Mouse (Mus musculus): ENCODE measurements around the gene Fmo3. TPM values are rescaled to one million over a fixed set of nuclear protein-coding genes. Genes with fewer than 3 reads are reported as not detected.

Fmo3 gene
- not detected in 2 replicates for polyA plus RNA-seq (2014; fragmentation: Nextera tagmentation; extraction: Ambion mirVana)

DNA sequence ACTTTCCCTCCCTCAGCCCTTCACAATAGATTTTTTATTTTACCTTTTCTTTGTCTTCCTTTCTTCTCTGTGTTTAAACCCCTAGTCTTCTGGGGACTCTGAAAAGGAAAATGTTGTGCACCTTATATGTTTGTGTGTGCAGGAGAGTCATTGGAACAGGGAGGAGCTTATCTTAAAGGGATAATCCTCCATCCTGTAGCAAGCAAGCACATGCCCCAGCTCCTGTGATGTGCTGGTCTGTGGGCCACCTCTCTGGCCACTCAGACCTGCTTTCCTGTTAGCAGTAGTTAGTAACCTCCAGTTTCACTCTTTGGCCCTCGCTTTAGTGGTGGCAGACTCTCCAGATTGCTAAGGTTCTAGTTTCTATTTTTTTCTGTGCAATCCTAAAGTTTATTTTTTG, at the start of gene Fmo3:
Gene Fmo3, minus strand, starts transcription at position 101 of the 400 bp plus-strand sequence.
- no peak within 1 kb of the TSS for H3K4me3 ChIP-seq (ENCODE audit: low read length)
- no peaks in the 10 kb centered on the region for H3K9me3 ChIP-seq (ENCODE audit: control insufficient read depth, low read length)
- H3K27me3 ChIP-seq (ENCODE audit: control insufficient read depth, insufficient read depth, low read length), result no peaks in the 10 kb centered on the region
- H3K36me3 ChIP-seq (ENCODE audit: control insufficient read depth, insufficient read depth, low read length), result no peaks in the 10 kb centered on the region
- no peak within 1 kb of the TSS for H3K4me2 ChIP-seq (replicated peaks; ENCODE audit: low read depth, low read length)
- 93% methylated on average over 1 of the region's 1 CpGs for WGBS
- no peak for ATAC-seq (ENCODE audit: low FRiP score, low TSS enrichment)
- H3K9ac ChIP-seq (ENCODE audit: low read depth, low read length), result no peak within 1 kb of the TSS
- no peak within 1 kb of the TSS for H3K27ac ChIP-seq (ENCODE audit: low read depth, low read length)
- no peaks in the 10 kb centered on the region for H3K4me1 ChIP-seq (ENCODE audit: control insufficient read depth, insufficient read depth, low read length)

DNA sequence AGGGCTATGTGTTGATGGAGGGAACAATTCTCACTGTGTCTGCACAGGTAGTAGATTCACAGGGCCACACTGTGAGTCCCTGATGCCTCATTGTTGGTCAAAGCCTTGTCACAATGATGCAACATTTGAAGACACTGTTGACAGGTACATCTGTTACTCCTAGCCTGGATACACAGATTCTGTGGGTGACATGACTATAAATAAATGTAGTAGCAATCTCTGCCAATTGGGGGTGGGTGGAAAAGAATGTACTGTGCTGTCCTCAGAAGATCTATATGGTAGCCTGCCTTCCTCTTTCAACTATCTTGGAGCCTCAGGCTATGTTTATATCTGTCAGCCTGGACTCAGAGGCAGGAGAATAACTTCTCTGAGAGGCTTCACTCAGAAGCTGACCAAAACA, 38.7 kb upstream of the Fmo3 start:
- Histone ChIP-seq H3K9me3 (ENCODE audit: control insufficient read depth, low read length) (no peaks in the 10 kb centered on the region), H3K9ac (ENCODE audit: low read depth, low read length) (no peak overlapping the region), H3K4me3 (ENCODE audit: low read length) (no peak overlapping the region), H3K4me1 (ENCODE audit: control insufficient read depth, insufficient read depth, low read length) (no peaks in the 10 kb centered on the region), H3K4me2 (replicated peaks; ENCODE audit: low read depth, low read length) (no peak overlapping the region), H3K27me3 (ENCODE audit: control insufficient read depth, insufficient read depth, low read length) (no peaks in the 10 kb centered on the region), H3K36me3 (ENCODE audit: control insufficient read depth, insufficient read depth, low read length) (no peaks in the 10 kb centered on the region), H3K27ac (ENCODE audit: low read depth, low read length) (no peak overlapping the region)
- ATAC-seq (ENCODE audit: low FRiP score, low TSS enrichment), result no peak

DNA sequence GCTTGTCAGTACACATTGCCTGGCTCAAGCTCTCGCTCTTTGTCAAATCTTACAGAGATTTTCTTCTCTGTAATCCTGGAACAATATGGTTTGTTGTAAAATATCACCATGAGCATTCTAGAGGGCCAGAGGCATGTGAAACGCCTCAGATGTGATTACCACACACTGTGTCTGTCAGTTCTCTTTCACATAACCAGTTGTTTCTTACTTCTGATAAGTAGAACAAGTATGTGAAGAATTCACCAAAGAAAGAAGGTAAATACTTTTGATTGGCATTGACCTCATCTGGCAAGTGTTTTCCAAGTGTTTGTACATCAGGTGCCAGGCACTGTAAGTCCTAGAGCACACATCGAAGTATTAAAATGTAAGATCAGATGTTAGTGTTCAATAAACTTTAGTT, 24.9 kb upstream of the Fmo3 start:
- H3K36me3 ChIP-seq (ENCODE audit: control insufficient read depth, insufficient read depth, low read length), result no peaks in the 10 kb centered on the region
- WGBS, result 81% methylated on average over 3 of the region's 3 CpGs
- H3K27ac ChIP-seq (ENCODE audit: low read depth, low read length), result no peak overlapping the region
- ATAC-seq (ENCODE audit: low FRiP score, low TSS enrichment), result no peak
- no peaks in the 10 kb centered on the region for H3K9me3 ChIP-seq (ENCODE audit: control insufficient read depth, low read length)
- H3K27me3 ChIP-seq (ENCODE audit: control insufficient read depth, insufficient read depth, low read length), result no peaks in the 10 kb centered on the region
- H3K4me2 ChIP-seq (replicated peaks; ENCODE audit: low read depth, low read length), result no peak overlapping the region
- no peak overlapping the region for H3K9ac ChIP-seq (ENCODE audit: low read depth, low read length)
- no peaks in the 10 kb centered on the region for H3K4me1 ChIP-seq (ENCODE audit: control insufficient read depth, insufficient read depth, low read length)
- no peak overlapping the region for H3K4me3 ChIP-seq (ENCODE audit: low read length)

DNA sequence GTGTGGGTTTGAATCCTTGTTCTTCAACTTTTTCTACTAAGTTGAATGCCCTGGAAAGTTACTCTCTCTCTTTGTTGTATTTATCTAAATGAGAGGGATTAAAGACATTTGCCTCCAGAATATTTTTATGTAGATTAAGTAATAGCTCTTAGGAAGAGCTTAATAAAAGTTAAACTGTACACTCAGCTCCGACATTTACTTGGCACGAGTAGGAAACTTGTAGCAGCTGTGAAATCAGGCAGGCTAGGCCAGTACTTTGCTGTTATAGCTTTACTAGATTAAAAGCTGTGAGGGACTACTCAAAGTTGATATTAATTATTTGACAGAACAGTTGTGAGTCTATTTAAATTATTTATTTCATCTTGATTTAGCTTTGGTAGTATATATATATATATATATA, 19.2 kb upstream of the Fmo3 start:
- no peak for ATAC-seq (ENCODE audit: low FRiP score, low TSS enrichment)
- no peaks in the 10 kb centered on the region for H3K27me3 ChIP-seq (ENCODE audit: control insufficient read depth, insufficient read depth, low read length)
- WGBS, result 84% methylated on average over 2 of the region's 2 CpGs
- no peaks in the 10 kb centered on the region for H3K9me3 ChIP-seq (ENCODE audit: control insufficient read depth, low read length)
- H3K9ac ChIP-seq (ENCODE audit: low read depth, low read length), result no peak overlapping the region
- H3K4me1 ChIP-seq (ENCODE audit: control insufficient read depth, insufficient read depth, low read length), result no peaks in the 10 kb centered on the region
- H3K36me3 ChIP-seq (ENCODE audit: control insufficient read depth, insufficient read depth, low read length), result no peaks in the 10 kb centered on the region
- no peak overlapping the region for H3K4me3 ChIP-seq (ENCODE audit: low read length)
- H3K27ac ChIP-seq (ENCODE audit: low read depth, low read length), result no peak overlapping the region
- H3K4me2 ChIP-seq (replicated peaks; ENCODE audit: low read depth, low read length), result no peak overlapping the region

DNA sequence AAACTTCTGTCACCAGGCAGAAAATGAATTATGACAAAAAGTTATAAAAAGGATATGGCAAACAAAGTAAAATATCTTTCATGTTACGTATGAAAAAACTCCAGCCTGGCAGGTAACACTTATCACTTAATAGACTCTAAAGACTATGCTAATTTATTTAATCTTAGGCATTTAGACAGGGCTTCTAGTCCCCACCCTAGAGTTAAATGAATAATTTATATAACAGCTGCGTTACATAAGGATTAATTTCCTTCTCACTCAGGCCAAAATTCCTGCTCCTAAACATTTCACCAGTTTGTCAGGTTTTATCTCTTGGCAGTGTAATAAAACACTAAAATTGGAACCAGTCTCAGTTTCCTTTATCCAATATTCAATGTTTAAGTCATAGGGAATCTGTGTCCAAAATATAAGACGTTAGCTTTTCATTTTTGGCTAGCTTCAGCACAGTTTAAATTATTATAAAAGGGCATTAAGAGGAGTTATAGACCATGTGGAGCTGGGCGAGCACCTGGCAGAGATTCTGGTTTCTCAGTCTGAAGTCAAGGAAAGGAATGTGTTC, 17.0 kb upstream of the Fmo3 start:
- ATAC-seq (ENCODE audit: low FRiP score, low TSS enrichment), result no peak
- Histone ChIP-seq H3K9ac (ENCODE audit: low read depth, low read length) (no peak overlapping the region), H3K27me3 (ENCODE audit: control insufficient read depth, insufficient read depth, low read length) (no peaks in the 10 kb centered on the region), H3K4me1 (ENCODE audit: control insufficient read depth, insufficient read depth, low read length) (no peaks in the 10 kb centered on the region), H3K36me3 (ENCODE audit: control insufficient read depth, insufficient read depth, low read length) (no peaks in the 10 kb centered on the region), H3K4me2 (replicated peaks; ENCODE audit: low read depth, low read length) (no peak overlapping the region), H3K9me3 (ENCODE audit: control insufficient read depth, low read length) (no peaks in the 10 kb centered on the region), H3K27ac (ENCODE audit: low read depth, low read length) (no peak overlapping the region), H3K4me3 (ENCODE audit: low read length) (no peak overlapping the region)
- 65% methylated on average over 4 of the region's 4 CpGs for WGBS

DNA sequence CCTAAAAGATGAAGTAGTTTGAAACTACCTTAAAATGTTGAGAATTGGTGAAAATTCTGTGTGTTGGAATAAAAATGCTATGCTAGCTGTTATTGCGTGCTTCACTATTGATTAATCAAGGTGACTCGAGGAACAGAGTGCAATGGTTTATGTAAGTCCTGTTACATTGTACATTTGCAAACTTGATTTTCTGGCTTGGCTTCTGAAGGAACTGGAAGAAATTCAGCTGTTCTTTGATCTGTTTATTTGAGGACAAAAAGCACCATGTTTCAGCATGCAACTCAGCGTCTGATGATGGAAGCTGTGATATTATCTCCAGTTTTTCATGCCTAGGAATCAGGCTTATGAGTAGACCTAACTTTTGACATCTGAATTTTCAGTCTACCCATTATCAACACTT, 3.2 kb upstream of the Fmo3 start:
- Histone ChIP-seq H3K36me3 (ENCODE audit: control insufficient read depth, insufficient read depth, low read length) (no peaks in the 10 kb centered on the region), H3K27me3 (ENCODE audit: control insufficient read depth, insufficient read depth, low read length) (no peaks in the 10 kb centered on the region), H3K27ac (ENCODE audit: low read depth, low read length) (no peak overlapping the region), H3K4me1 (ENCODE audit: control insufficient read depth, insufficient read depth, low read length) (no peaks in the 10 kb centered on the region), H3K4me3 (ENCODE audit: low read length) (no peak overlapping the region), H3K9ac (ENCODE audit: low read depth, low read length) (no peak overlapping the region), H3K9me3 (ENCODE audit: control insufficient read depth, low read length) (no peaks in the 10 kb centered on the region), H3K4me2 (replicated peaks; ENCODE audit: low read depth, low read length) (no peak overlapping the region)
- WGBS, result 72% methylated on average over 3 of the region's 3 CpGs
- no peak for ATAC-seq (ENCODE audit: low FRiP score, low TSS enrichment)

DNA sequence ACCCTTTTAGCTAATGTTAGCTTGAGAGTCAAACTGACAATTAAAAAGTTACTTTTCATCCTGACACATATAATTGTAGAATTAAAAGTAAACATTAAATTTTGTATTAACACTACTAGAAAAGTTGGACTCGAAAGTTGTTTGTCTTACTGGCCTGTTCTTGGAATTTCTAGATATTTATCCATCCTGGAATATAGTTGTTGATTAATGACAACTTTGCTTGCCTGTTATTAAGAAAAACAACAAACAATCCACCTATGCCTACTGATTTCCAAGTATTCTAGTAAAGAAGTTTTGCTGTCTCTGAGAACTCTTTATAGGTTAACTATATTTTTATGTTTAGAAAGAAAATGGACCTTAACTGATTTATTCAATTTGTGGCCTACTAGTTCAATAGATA, 2.4 kb upstream of the Fmo3 start:
- H3K27me3 ChIP-seq (ENCODE audit: control insufficient read depth, insufficient read depth, low read length), result no peaks in the 10 kb centered on the region
- no peaks in the 10 kb centered on the region for H3K9me3 ChIP-seq (ENCODE audit: control insufficient read depth, low read length)
- H3K4me3 ChIP-seq (ENCODE audit: low read length), result no peak overlapping the region
- no peak overlapping the region for H3K27ac ChIP-seq (ENCODE audit: low read depth, low read length)
- 74% methylated on average over 1 of the region's 1 CpGs for WGBS
- no peak overlapping the region for H3K4me2 ChIP-seq (replicated peaks; ENCODE audit: low read depth, low read length)
- no peaks in the 10 kb centered on the region for H3K36me3 ChIP-seq (ENCODE audit: control insufficient read depth, insufficient read depth, low read length)
- no peak overlapping the region for H3K9ac ChIP-seq (ENCODE audit: low read depth, low read length)
- no peaks in the 10 kb centered on the region for H3K4me1 ChIP-seq (ENCODE audit: control insufficient read depth, insufficient read depth, low read length)
- ATAC-seq (ENCODE audit: low FRiP score, low TSS enrichment), result no peak

DNA sequence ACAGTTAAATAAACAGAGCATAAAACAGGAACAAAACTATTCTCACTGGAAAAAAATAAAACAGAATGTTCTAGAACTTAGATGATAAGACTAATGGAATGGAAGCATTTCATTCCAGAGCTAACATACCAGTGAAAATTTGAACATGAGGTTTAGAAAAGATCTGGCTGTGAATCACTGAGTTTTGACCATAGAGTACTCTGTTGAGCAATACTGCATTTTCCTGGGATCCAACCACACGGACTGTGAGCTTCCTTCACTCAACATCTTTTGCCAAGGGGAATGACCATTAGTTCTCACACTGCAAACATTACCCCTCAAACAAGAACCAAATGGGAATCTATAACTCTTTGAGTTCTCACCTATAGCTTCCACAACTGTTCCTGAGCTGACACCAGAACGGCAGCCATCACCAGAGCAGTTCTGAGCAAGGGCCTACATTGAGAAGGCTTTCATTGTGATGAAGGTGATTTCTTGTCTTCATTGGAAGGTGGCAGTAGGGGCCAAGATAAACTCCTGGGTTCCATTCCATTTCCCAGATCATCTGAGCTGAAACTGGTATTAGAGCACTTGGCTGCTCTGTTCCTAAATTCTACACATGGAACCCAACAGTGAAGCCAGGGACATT, 1.9 kb upstream of the Fmo3 start:
- H3K4me1 ChIP-seq (ENCODE audit: control insufficient read depth, insufficient read depth, low read length), result no peaks in the 10 kb centered on the region
- H3K27ac ChIP-seq (ENCODE audit: low read depth, low read length), result no peak overlapping the region
- H3K4me3 ChIP-seq (ENCODE audit: low read length), result no peak overlapping the region
- WGBS, result 90% methylated on average over 2 of the region's 2 CpGs
- H3K9me3 ChIP-seq (ENCODE audit: control insufficient read depth, low read length), result no peaks in the 10 kb centered on the region
- no peak overlapping the region for H3K9ac ChIP-seq (ENCODE audit: low read depth, low read length)
- H3K27me3 ChIP-seq (ENCODE audit: control insufficient read depth, insufficient read depth, low read length), result no peaks in the 10 kb centered on the region
- no peaks in the 10 kb centered on the region for H3K36me3 ChIP-seq (ENCODE audit: control insufficient read depth, insufficient read depth, low read length)
- no peak for ATAC-seq (ENCODE audit: low FRiP score, low TSS enrichment)
- H3K4me2 ChIP-seq (replicated peaks; ENCODE audit: low read depth, low read length), result no peak overlapping the region

DNA sequence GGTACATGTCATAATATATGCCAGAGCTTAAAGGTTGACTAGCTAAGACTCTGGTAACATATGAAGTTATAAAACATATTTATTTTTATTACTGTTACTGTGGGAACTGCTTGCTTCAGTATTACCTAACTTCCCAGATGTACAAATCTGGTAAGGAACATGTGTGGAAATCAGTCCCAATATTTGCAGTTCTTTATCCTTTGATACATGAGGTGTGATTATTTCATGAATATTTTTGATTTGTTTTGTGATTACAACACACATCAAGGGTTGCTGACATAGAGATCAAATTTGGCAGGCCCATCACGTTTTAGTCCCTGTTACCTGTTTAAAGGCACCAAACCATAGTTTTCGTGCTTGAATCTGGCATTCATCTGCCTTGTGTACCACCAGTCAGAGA, 20.8 kb downstream of the Fmo3 start:
- H3K4me2 ChIP-seq (replicated peaks; ENCODE audit: low read depth, low read length), result no peak overlapping the region
- no peaks in the 10 kb centered on the region for H3K27me3 ChIP-seq (ENCODE audit: control insufficient read depth, insufficient read depth, low read length)
- H3K4me3 ChIP-seq (ENCODE audit: low read length), result no peak overlapping the region
- no peaks in the 10 kb centered on the region for H3K4me1 ChIP-seq (ENCODE audit: control insufficient read depth, insufficient read depth, low read length)
- no peak overlapping the region for H3K27ac ChIP-seq (ENCODE audit: low read depth, low read length)
- 75% methylated on average over 2 of the region's 2 CpGs for WGBS
- no peak overlapping the region for H3K9ac ChIP-seq (ENCODE audit: low read depth, low read length)
- no peaks in the 10 kb centered on the region for H3K9me3 ChIP-seq (ENCODE audit: control insufficient read depth, low read length)
- no peak for ATAC-seq (ENCODE audit: low FRiP score, low TSS enrichment)
- no peaks in the 10 kb centered on the region for H3K36me3 ChIP-seq (ENCODE audit: control insufficient read depth, insufficient read depth, low read length)
